In genomic region chr10:69467182-69467581, GRCm38 (mm10) we compare ENCODE assay signal across 18 mouse cellular contexts.
A peak's percentile ranks its signal among the peaks of the same experiment; 100 is the strongest.
DNase-seq lines count a peak whose midpoint lies in the region; ATAC-seq and TF ChIP-seq lines count a peak whose summit lies in the region.
"Had no signal": no experiment of that assay in that cellular context is flagged by ENCODE, and none has a peak within 500 bp of the region (broad histone marks: within the 10 kb centered on the region; RNA-seq: fewer than 3 reads in every experiment).

No protein-coding gene starts in this region.

- no peaks in the 10 kb centered on the region for H3K36me3 ChIP-seq in hindbrain, embryonic 14.5 days (replicated peaks; ENCODE audit: control insufficient read depth, insufficient read depth)
- no peaks in the 10 kb centered on the region for H3K36me3 ChIP-seq in midbrain, postnatal 0 days (ENCODE audit: insufficient read depth, low read length)
- H3K36me3 ChIP-seq: embryonic facial prominence, embryonic 10.5 days; heart, embryonic 10.5 days had no signal

- peak overlapping the region; percentile 97 for H3K27ac ChIP-seq in hindbrain, embryonic 14.5 days
- H3K27ac ChIP-seq in midbrain, postnatal 0 days (ENCODE audit: low read depth, low read length) = no peak overlapping the region
- H3K27ac ChIP-seq: heart, embryonic 10.5 days had no signal

- H3K4me3 ChIP-seq in hindbrain, embryonic 14.5 days (replicated peaks; ENCODE audit: low read length) = no peak overlapping the region
- no peak overlapping the region for H3K4me3 ChIP-seq in midbrain, postnatal 0 days (ENCODE audit: low read depth, low read length)
- H3K4me3 ChIP-seq: embryonic facial prominence, embryonic 10.5 days; erythroblast, embryonic 14.5 days; heart, embryonic 10.5 days had no signal

- no peaks in the 10 kb centered on the region for H3K9me3 ChIP-seq in hindbrain, embryonic 14.5 days (ENCODE audit: control insufficient read depth, low read length)
- H3K9me3 ChIP-seq in midbrain, postnatal 0 days (ENCODE audit: low read length) = no peaks in the 10 kb centered on the region
- H3K9me3 ChIP-seq: embryonic facial prominence, embryonic 10.5 days; heart, embryonic 10.5 days had no signal

- ATAC-seq in hindbrain, embryonic 14.5 days (ENCODE audit: low FRiP score) = peak; percentile 37; the same call in 1 of the 2 replicates
- ATAC-seq in midbrain, postnatal 0 days (ENCODE audit: low FRiP score) = no peak
- ATAC-seq: intestine, embryonic 16.5 days had no signal

- DNase-seq in adrenal gland, postnatal 10 days = peak; percentile 6
- DNase-seq in adrenal gland, adult 2 months = no peak
- peak; percentile 45 for DNase-seq in adipocyte (ENCODE audit: low spot score)
- DNase-seq in hindbrain, embryonic 14.5 days (ENCODE audit: low spot score) = no peak
- peak; percentile 45 for DNase-seq in midbrain, postnatal 0 days (ENCODE audit: low spot score)
- no peak for DNase-seq in retina, postnatal 1 day
- DNase-seq in urinary bladder, postnatal 36 days (ENCODE audit: low spot score in 2 of 2) = no peak
- DNase-seq in testis, postnatal 10 days (ENCODE audit: low spot score) = no peak
- DNase-seq: cerebellum, postnatal 14 days; kidney, postnatal 14 days; liver; lung, adult 18-20 months; lung, postnatal 36 days; right cerebral cortex, postnatal 14 days had no signal

- WGBS in hindbrain, embryonic 14.5 days = 41% methylated on average over 2 of the region's 2 CpGs
- WGBS in midbrain, postnatal 0 days = 62% methylated on average over 2 of the region's 2 CpGs

- H3K27me3 ChIP-seq in hindbrain, embryonic 14.5 days (ENCODE audit: control insufficient read depth, insufficient read depth, low read length) = no peaks in the 10 kb centered on the region
- no peaks in the 10 kb centered on the region for H3K27me3 ChIP-seq in midbrain, postnatal 0 days (ENCODE audit: insufficient read depth, low read length)

- no peak overlapping the region for H3K9ac ChIP-seq in hindbrain, embryonic 14.5 days
- no peak overlapping the region for H3K9ac ChIP-seq in midbrain, postnatal 0 days (replicated peaks; ENCODE audit: low read length, poor library complexity, severe bottlenecking)

- H3K4me1 ChIP-seq in hindbrain, embryonic 14.5 days (replicated peaks; ENCODE audit: control insufficient read depth, insufficient read depth, low read length) = peaks cover 52% of the 10 kb centered on the region
- H3K4me1 ChIP-seq in midbrain, postnatal 0 days (ENCODE audit: insufficient read depth, low read length) = peaks cover 19% of the 10 kb centered on the region; the same call in 1 of the 2 replicates

- no peak overlapping the region for H3K4me2 ChIP-seq in hindbrain, embryonic 14.5 days (replicated peaks)
- H3K4me2 ChIP-seq in midbrain, postnatal 0 days (ENCODE audit: low read depth, low read length, poor library complexity, severe bottlenecking) = no peak overlapping the region

- no peak for TF ChIP-seq CTCF in midbrain, postnatal 0 days (IDR thresholded peaks at IDR 0.05)

Comparison
In these comparisons a context has a peak if more than half of its experiments do, and no peak if none do; other contexts are left out.
1. DNase-seq: peak in adrenal gland, postnatal 10 days (single experiment), adipocyte (single experiment) and midbrain, postnatal 0 days (single experiment); none in adrenal gland, adult 2 months (single experiment), hindbrain, embryonic 14.5 days (single experiment), retina, postnatal 1 day (single experiment), urinary bladder, postnatal 36 days (0 of 2) and testis, postnatal 10 days (single experiment).